Mouse (Mus musculus) cerebellum, postnatal 4 days (tissue): ENCODE measurements at regions not wholly inside any gene's neighbourhood (a gene's known extent, or its start where the extent isn't known, plus 50 kb on each side); places are given as distances from the start of the nearest gene placed in this dataset.
A peak's percentile ranks its signal among the peaks of the same experiment; 100 is the strongest.
"Not testable (repeated sequence)": the region's sequence is repeated elsewhere in the genome, so short reads cannot be mapped to it uniquely, and the experiment has no call there.

Experiments used
- DNase-seq, 2 experiments: peaks; one replicate each; pipeline ENCODE4 v3.0.0; 2022; ENCODE audit warnings: low spot score in 2 of 2, mixed read lengths in 1 of 2

- DNase-seq: no peak
Measured at GRCm38 (mm10) chr5:74827944-74828343, 125.2 kb upstream of the Lnx1 start.

- DNase-seq: no peak
Measured at GRCm38 (mm10) chr5:74825517-74826254, 123.0 kb upstream of the Lnx1 start.

GRCm38 (mm10) chr5:74823719-74824118, 121.0 kb upstream of the Lnx1 start:
- DNase-seq: no peak

- DNase-seq: no peak
Measured at GRCm38 (mm10) chr5:74821969-74822368, 119.3 kb upstream of the Lnx1 start.

- DNase-seq: no peak
Measured at GRCm38 (mm10) chr5:74816523-74816922, 113.8 kb upstream of the Lnx1 start.

- DNase-seq: no peak
Measured at GRCm38 (mm10) chr5:74813396-74813795, 110.7 kb upstream of the Lnx1 start.

- no peak for DNase-seq
Measured at GRCm38 (mm10) chr5:74811046-74811445, 108.3 kb upstream of the Lnx1 start.

- DNase-seq: no peak
Measured at GRCm38 (mm10) chr5:74807581-74808221, 105.0 kb upstream of the Lnx1 start.

GRCm38 (mm10) chr5:74801946-74802345, 99.2 kb upstream of the Lnx1 start:
- DNase-seq: no peak

- DNase-seq: no peak
Measured at GRCm38 (mm10) chr5:74800351-74800750, 97.6 kb upstream of the Lnx1 start.

GRCm38 (mm10) chr5:74796421-74797067, 93.8 kb upstream of the Lnx1 start:
- DNase-seq: peak; percentile 51 to 64

GRCm38 (mm10) chr5:74794726-74795125, 92.0 kb upstream of the Lnx1 start:
- DNase-seq: no peak

- DNase-seq: no peak
Measured at GRCm38 (mm10) chr5:74793431-74793830, 90.7 kb upstream of the Lnx1 start.

- DNase-seq: no peak
Measured at GRCm38 (mm10) chr5:74792936-74793335, 90.2 kb upstream of the Lnx1 start.

GRCm38 (mm10) chr5:74792301-74792700, 89.6 kb upstream of the Lnx1 start:
- DNase-seq: peak in 1 of 2 experiments; percentile 61

GRCm38 (mm10) chr5:74790501-74790900, 87.8 kb upstream of the Lnx1 start:
- DNase-seq: not testable (repeated sequence)

GRCm38 (mm10) chr5:74783906-74784305, 81.2 kb upstream of the Lnx1 start:
- DNase-seq: no peak

GRCm38 (mm10) chr5:74778076-74778465, 75.4 kb upstream of the Lnx1 start:
- DNase-seq: no peak

- DNase-seq: no peak
Measured at GRCm38 (mm10) chr5:74777381-74778075, 74.8 kb upstream of the Lnx1 start.

GRCm38 (mm10) chr5:74776081-74776480, 73.4 kb upstream of the Lnx1 start:
- DNase-seq: no peak

GRCm38 (mm10) chr5:74775596-74775995, 72.9 kb upstream of the Lnx1 start:
- no peak for DNase-seq
